Mouse (Mus musculus) CH12.LX (cell line): ENCODE results near the gene Eml5. TPM values are rescaled to one million over a fixed set of nuclear protein-coding genes. Genes with fewer than 3 reads are reported as not detected.

Source experiments
- DNase-seq: peaks from one replicate; pipeline ENCODE4 v3.0.0-alpha.2; 2013; ENCODE audit errors: extremely low read depth
- H3K27ac ChIP-seq: 2 replicates; pipeline ENCODE4 v1.5.1; 2012; ENCODE audit warnings: low read depth, mild to moderate bottlenecking, control low read depth, moderate library complexity; ENCODE audit not compliant: insufficient read depth
- H3K27me3 ChIP-seq: replicated peaks from 2 replicates; pipeline ENCODE3; 2012; ENCODE audit warnings: inconsistent platforms
- H3K36me3 ChIP-seq, 2 experiments: replicated peaks in 1 of 2; 2 replicates each; pipeline versions ENCODE3 to v1.6.1; 2012; ENCODE audit warnings: inconsistent platforms in 1 of 2, low read length in 1 of 2, mild to moderate bottlenecking in 1 of 2, mixed read lengths in 1 of 2, moderate library complexity in 1 of 2; ENCODE audit not compliant: control insufficient read depth in 1 of 2, insufficient read depth in 1 of 2
- H3K4me1 ChIP-seq, 2 experiments: 2 replicates each; pipeline ENCODE4 v1.6.1; 2012; ENCODE audit warnings: inconsistent platforms in 1 of 2, moderate library complexity in 1 of 2; ENCODE audit not compliant: insufficient read depth in 2 of 2, control insufficient read depth in 1 of 2
- H3K4me2 ChIP-seq: 2 replicates; pipeline ENCODE4 v1.6.1; 2012; ENCODE audit warnings: low read depth, mild to moderate bottlenecking, control low read depth; ENCODE audit not compliant: poor library complexity, insufficient read depth, severe bottlenecking
- H3K4me3 ChIP-seq, 3 experiments: fragments of 150-350 bp in 1 of 3; sonication (generic) in 1 of 3; replicated peaks in 1 of 3; 2 replicates each; pipeline versions ENCODE3 to v1.5.1; 2011 to 2012; ENCODE audit warnings: low read depth in 2 of 3, low read length in 2 of 3, mild to moderate bottlenecking in 2 of 3, moderate library complexity in 2 of 3, control low read depth in 1 of 3, improper control_type of control experiment in 1 of 3, inconsistent platforms in 1 of 3, mixed read lengths in 1 of 3; ENCODE audit not compliant: poor library complexity in 1 of 3
- H3K79me2 ChIP-seq: replicated peaks from 2 replicates; pipeline ENCODE4 v1.6.1; 2012; ENCODE audit warnings: mild to moderate bottlenecking, moderate library complexity; ENCODE audit not compliant: control insufficient read depth, poor library complexity, insufficient read depth, severe bottlenecking; ENCODE audit errors: extremely low read depth
- H3K9ac ChIP-seq: 2 replicates; pipeline ENCODE4 v1.6.1; 2012; ENCODE audit warnings: low read depth, mild to moderate bottlenecking, control low read depth, moderate library complexity; ENCODE audit not compliant: insufficient read depth
- H3K9me3 ChIP-seq: replicated peaks from 2 replicates; pipeline ENCODE3; 2012; ENCODE audit warnings: low read length, inconsistent platforms, mixed read lengths
- BHLHE40 ChIP-seq: IDR thresholded peaks from 2 replicates; pipeline ENCODE4 v1.6.1; 2011; ENCODE audit warnings: mild to moderate bottlenecking, low read depth, low read length, improper control_type of control experiment
- CHD1 ChIP-seq: IDR thresholded peaks from 2 replicates; pipeline ENCODE4 v1.6.1; 2012; ENCODE audit warnings: low read depth, low read length, improper control_type of control experiment, inconsistent platforms
- CHD2 ChIP-seq: IDR thresholded peaks from 2 replicates; pipeline ENCODE4 v1.6.1; 2011; ENCODE audit warnings: low read length, improper control_type of control experiment
- CTCF ChIP-seq, 2 experiments: IDR thresholded peaks in 1 of 2; conservative IDR thresholded peaks in 1 of 2; 2 replicates each; pipeline ENCODE4 v1.5.1; 2011 to 2012; ENCODE audit warnings: low read depth in 2 of 2, low read length in 2 of 2, improper control_type of control experiment in 1 of 2, inconsistent platforms in 1 of 2, mild to moderate bottlenecking in 1 of 2, moderate library complexity in 1 of 2
- E2F4 ChIP-seq: IDR thresholded peaks from 2 replicates; pipeline ENCODE4 v1.6.1; 2011; ENCODE audit warnings: low read depth, low read length, improper control_type of control experiment; ENCODE audit not compliant: insufficient replicate concordance
- ELF1 ChIP-seq: IDR thresholded peaks from 2 replicates; pipeline ENCODE4 v1.6.1; 2014; ENCODE audit warnings: low read depth, mild to moderate bottlenecking, inconsistent platforms, low read length, improper control_type of control experiment
- EP300 ChIP-seq: IDR thresholded peaks from 2 replicates; pipeline ENCODE4 v1.6.1; 2011; ENCODE audit warnings: low read length, improper control_type of control experiment
- ETS1 ChIP-seq: conservative IDR thresholded peaks from 2 replicates; pipeline ENCODE4 v1.6.1; 2012; ENCODE audit warnings: low read depth, mild to moderate bottlenecking, inconsistent platforms, low read length, improper control_type of control experiment, moderate library complexity
- GABPA ChIP-seq: IDR thresholded peaks from 2 replicates; pipeline ENCODE4 v1.6.1; 2012; ENCODE audit warnings: low read depth, low read length, improper control_type of control experiment, inconsistent platforms; ENCODE audit not compliant: insufficient replicate concordance
- IRF4 ChIP-seq: IDR thresholded peaks from 2 replicates; pipeline ENCODE4 v1.6.1; 2014; ENCODE audit warnings: low read depth, mild to moderate bottlenecking, inconsistent platforms, low read length, improper control_type of control experiment
- JUN ChIP-seq: IDR thresholded peaks from 2 replicates; pipeline ENCODE4 v1.6.1; 2011; ENCODE audit warnings: low read depth, mild to moderate bottlenecking, low read length, improper control_type of control experiment, moderate library complexity; ENCODE audit not compliant: insufficient read depth
- JUND ChIP-seq: conservative IDR thresholded peaks from 2 replicates; pipeline ENCODE4 v1.6.1; 2011; ENCODE audit warnings: low read depth, low read length, improper control_type of control experiment
- KAT2A ChIP-seq: IDR thresholded peaks from 2 replicates; pipeline ENCODE4 v1.6.1; 2012; ENCODE audit warnings: low read length, improper control_type of control experiment, inconsistent platforms; ENCODE audit not compliant: insufficient replicate concordance
- MAFK ChIP-seq: IDR thresholded peaks from 2 replicates; pipeline ENCODE4 v1.6.1; 2011; ENCODE audit warnings: low read length, improper control_type of control experiment; ENCODE audit not compliant: insufficient replicate concordance
- MAX ChIP-seq: IDR thresholded peaks from 2 replicates; pipeline ENCODE4 v1.6.1; 2011; ENCODE audit warnings: low read length, improper control_type of control experiment
- MAZ ChIP-seq: IDR thresholded peaks from 2 replicates; pipeline ENCODE4 v1.6.1; 2012; ENCODE audit warnings: low read depth, mild to moderate bottlenecking, inconsistent platforms, low read length, improper control_type of control experiment, moderate library complexity
- MYC ChIP-seq: IDR thresholded peaks from 2 replicates; pipeline ENCODE4 v1.6.1; 2011; ENCODE audit warnings: low read depth, mild to moderate bottlenecking, improper control_type of control experiment, low read length
- NELFE ChIP-seq: IDR thresholded peaks from 2 replicates; pipeline ENCODE4 v1.6.1; 2011; ENCODE audit warnings: low read depth, low read length, improper control_type of control experiment
- NRF1 ChIP-seq: IDR thresholded peaks from 2 replicates; pipeline ENCODE4 v1.6.1; 2014; ENCODE audit warnings: low read depth, mild to moderate bottlenecking, inconsistent platforms, low read length, improper control_type of control experiment, moderate library complexity
- POLR2A ChIP-seq: IDR thresholded peaks from 2 replicates; pipeline ENCODE4 v1.6.1; 2011; ENCODE audit warnings: low read depth, mild to moderate bottlenecking, improper control_type of control experiment, low read length
- POLR2AphosphoS2 ChIP-seq: IDR thresholded peaks from 2 replicates; pipeline ENCODE4 v1.6.1; 2011; ENCODE audit warnings: low read depth, low read length, improper control_type of control experiment
- RCOR1 ChIP-seq: conservative IDR thresholded peaks from 2 replicates; pipeline ENCODE4 v1.6.1; 2012; ENCODE audit warnings: low read depth, mild to moderate bottlenecking, inconsistent platforms, low read length, improper control_type of control experiment
- SMC3 ChIP-seq: IDR thresholded peaks from 2 replicates; pipeline ENCODE4 v1.6.1; 2011; ENCODE audit warnings: low read depth, low read length, improper control_type of control experiment
- TBP ChIP-seq: conservative IDR thresholded peaks from 2 replicates; pipeline ENCODE4 v1.6.1; 2011; ENCODE audit warnings: low read depth, low read length, improper control_type of control experiment
- TCF12 ChIP-seq: IDR thresholded peaks from 2 replicates; pipeline ENCODE4 v1.6.1; 2014; ENCODE audit warnings: low read depth, mild to moderate bottlenecking, inconsistent platforms, low read length, improper control_type of control experiment
- UBTF ChIP-seq: IDR thresholded peaks from 2 replicates; pipeline ENCODE4 v1.6.1; 2012; ENCODE audit warnings: low read depth, mild to moderate bottlenecking, inconsistent platforms, low read length, improper control_type of control experiment, moderate library complexity
- USF1 ChIP-seq: IDR thresholded peaks from 2 replicates; pipeline ENCODE4 v1.6.1; 2014; ENCODE audit warnings: low read depth, mild to moderate bottlenecking, inconsistent platforms, low read length, improper control_type of control experiment
- USF2 ChIP-seq: conservative IDR thresholded peaks from 2 replicates; pipeline ENCODE4 v1.6.1; 2011; ENCODE audit warnings: low read depth, low read length, improper control_type of control experiment
- ZKSCAN1 ChIP-seq: IDR thresholded peaks from 2 replicates; pipeline ENCODE4 v1.6.1; 2012; ENCODE audit warnings: low read depth, inconsistent platforms, low read length, improper control_type of control experiment, borderline replicate concordance
- ZMIZ1 ChIP-seq: IDR thresholded peaks from 2 replicates; pipeline ENCODE4 v1.6.1; 2012; ENCODE audit warnings: low read depth, mild to moderate bottlenecking, inconsistent platforms, low read length, improper control_type of control experiment
- dilution Hi-C: fragments of 300-500 bp; cut with MboI; formaldehyde crosslinking; loops from 2 replicates; pipeline ENCODE4 v1.14.3; 2020; ENCODE audit warnings: low sequenced_read_pairs; ENCODE audit not compliant: extremely low pct_unique_long_range_greater_than_20kb, extremely low pct_ligation_motif_present
- in situ Hi-C: fragments of 300-500 bp; cut with MboI; formaldehyde crosslinking; loops from 3 replicates; pipeline ENCODE4 v1.14.3; 2019; ENCODE audit warnings: low sequenced_read_pairs, low pct_ligation_motif_present, low pct_unique_long_range_greater_than_20kb, mixed read lengths
- polyA plus RNA-seq: library from polyadenylated mRNA; unstranded; fragments of >175 nt; gene quantifications from 2 replicates; pipeline ENCODE4 v1.2.1, GENCODE M21; 2012; ENCODE audit warnings: low read depth; ENCODE audit not compliant: insufficient read length
- total RNA-seq, 2 experiments: library from RNA; depleted of rRNA; stranded (reverse); fragments of 300-350 nt in 1 of 2; fragments of >200 nt in 1 of 2; gene quantifications; 2 replicates each; pipeline ENCODE4 v1.2.3; 2012 to 2014

The Eml5 gene
- total and polyA plus RNA-seq, 3 experiments: 1.8 to 5.9 (median 3.4) TPM

DNA sequence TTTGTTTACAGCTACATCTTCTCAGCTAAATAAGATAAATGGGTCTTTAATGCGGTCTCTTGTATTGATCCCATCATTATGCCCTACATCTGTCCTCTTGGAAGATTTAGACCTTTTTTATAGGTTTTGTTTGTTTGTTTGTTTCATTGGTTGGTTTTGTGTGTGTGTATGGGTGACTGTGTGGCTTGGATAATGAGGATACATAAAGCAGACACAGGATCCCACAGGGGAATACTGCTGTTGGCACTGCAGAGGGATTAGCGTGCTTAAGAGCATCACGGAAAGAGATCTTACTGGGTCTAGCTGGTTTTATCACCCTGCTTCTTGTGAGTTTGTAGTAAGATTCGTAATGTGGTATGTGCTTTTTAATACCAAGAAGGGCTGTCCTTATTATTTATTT, 29.9 kb upstream of the Eml5 start:
- Histone ChIP-seq H3K9ac (no peak overlapping the region), H3K4me3 (no peak overlapping the region), H3K4me2 (no peak overlapping the region), H3K27ac (no peak overlapping the region), H3K4me1 (peaks cover 0 to 10% of the 10 kb centered on the region in 2 experiments; a peak in 2 of 4 replicates), H3K27me3 (no peaks in the 10 kb centered on the region), H3K9me3 (peaks cover 4% of the 10 kb centered on the region), H3K79me2 (no peaks in the 10 kb centered on the region), H3K36me3 (no peaks in the 10 kb centered on the region)
- dilution Hi-C loops (no loop called here), in situ Hi-C loops (no loop called here)
- TF ChIP-seq ETS1 (no peak), POLR2AphosphoS2 (no peak), JUND (no peak), UBTF (no peak), USF1 (no peak), KAT2A (no peak), CHD1 (no peak), E2F4 (no peak)
- no peak for DNase-seq

DNA sequence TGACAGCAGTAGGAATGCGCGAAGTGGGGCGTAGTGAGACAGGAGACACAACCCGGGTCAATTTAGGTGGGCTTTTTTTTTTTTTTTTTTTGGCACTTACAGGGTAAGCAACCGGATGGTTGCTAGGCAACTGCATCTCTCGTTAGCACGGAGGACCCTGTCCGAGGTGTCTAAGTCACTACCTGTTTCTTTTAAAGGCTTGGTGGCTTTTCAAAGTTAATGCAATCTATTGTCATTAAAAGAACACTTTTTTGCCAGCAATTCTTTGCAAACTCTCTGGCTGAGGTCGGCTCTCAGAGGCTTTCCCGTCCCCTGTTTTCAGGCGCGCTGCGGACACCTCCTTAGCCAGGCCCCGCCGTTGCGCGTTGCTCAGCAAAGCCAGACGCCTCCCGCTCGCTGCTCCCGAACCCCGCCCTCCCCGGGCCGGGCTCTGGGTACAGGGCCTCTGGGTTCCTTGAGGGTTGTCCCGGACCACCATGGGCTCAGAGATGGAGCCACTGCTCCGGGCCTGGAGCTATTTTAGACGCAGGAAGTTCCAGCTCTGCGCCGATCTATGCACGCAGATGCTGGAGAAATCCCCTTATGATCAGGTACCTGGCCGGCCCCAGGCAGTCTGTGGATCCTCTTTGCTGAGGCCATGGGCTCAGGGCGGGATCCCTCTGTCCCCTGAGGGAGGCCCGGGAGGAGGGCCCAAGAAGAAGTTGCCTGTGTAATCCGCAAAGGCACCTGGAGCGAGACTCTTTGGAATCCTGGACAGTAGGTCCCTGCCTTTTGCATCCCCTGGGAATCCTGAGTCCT, 19.1 kb upstream of the Eml5 start, which contains the start of gene Ttc8:
TSS of gene Ttc8 (plus strand) at position 381 of the 798 bp plus-strand sequence.
- H3K9me3 ChIP-seq: no peaks in the 10 kb centered on the region
- H3K27me3 ChIP-seq: peaks cover 37% of the 10 kb centered on the region
- peak within 1 kb of the TSS; percentile 96 for H3K4me2 ChIP-seq
- in situ Hi-C loops: no loop called here
- H3K4me3 ChIP-seq: peak within 1 kb of the TSS; percentile 61 to 72 (median 68)
- peaks cover 0 to 11% of the 10 kb centered on the region in 2 experiments; a peak in 2 of 4 replicates for H3K4me1 ChIP-seq
- H3K27ac ChIP-seq: no peak within 1 kb of the TSS
- peak; percentile 83 for DNase-seq
- H3K9ac ChIP-seq: peak within 1 kb of the TSS; percentile 51
- dilution Hi-C loops: no loop called here
- H3K79me2 ChIP-seq: no peaks in the 10 kb centered on the region
- H3K36me3 ChIP-seq: no peaks in the 10 kb centered on the region
- TF ChIP-seq JUN (no peak), SMC3 (no peak), POLR2A (peak; percentile 80), GABPA (no peak), ZKSCAN1 (no peak), BHLHE40 (no peak), IRF4 (peak; percentile 36; the same call in 1 of the 2 replicates), USF2 (no peak), TCF12 (peak; percentile 67; the same call in 1 of the 2 replicates), MAZ (peak; percentile 65; the same call in 1 of the 2 replicates), CHD1 (no peak), ZMIZ1 (no peak; the same call in 1 of the 2 replicates), RCOR1 (no peak), TBP (peak; percentile 91), NRF1 (peak; percentile 60; the same call in 1 of the 2 replicates), E2F4 (no peak), MYC (no peak), ETS1 (no peak), NELFE (peak; percentile 64; the same call in 1 of the 2 replicates), EP300 (no peak), UBTF (no peak), ELF1 (no peak), CTCF (conservative IDR thresholded peaks at IDR 0.05 in 1 of 2, IDR thresholded peaks at IDR 0.05 in 1 of 2; ENCODE audit: low read depth in 2 of 2, low read length in 2 of 2) (peak in 1 of 2 experiments; percentile 13; a peak in 1 of 4 replicates), CHD2 (no peak), MAX (peak; percentile 100), JUND (no peak), MAFK (no peak), KAT2A (peak; percentile 59; the same call in 1 of the 2 replicates), POLR2AphosphoS2 (no peak)
